In the genomic region with DNA sequence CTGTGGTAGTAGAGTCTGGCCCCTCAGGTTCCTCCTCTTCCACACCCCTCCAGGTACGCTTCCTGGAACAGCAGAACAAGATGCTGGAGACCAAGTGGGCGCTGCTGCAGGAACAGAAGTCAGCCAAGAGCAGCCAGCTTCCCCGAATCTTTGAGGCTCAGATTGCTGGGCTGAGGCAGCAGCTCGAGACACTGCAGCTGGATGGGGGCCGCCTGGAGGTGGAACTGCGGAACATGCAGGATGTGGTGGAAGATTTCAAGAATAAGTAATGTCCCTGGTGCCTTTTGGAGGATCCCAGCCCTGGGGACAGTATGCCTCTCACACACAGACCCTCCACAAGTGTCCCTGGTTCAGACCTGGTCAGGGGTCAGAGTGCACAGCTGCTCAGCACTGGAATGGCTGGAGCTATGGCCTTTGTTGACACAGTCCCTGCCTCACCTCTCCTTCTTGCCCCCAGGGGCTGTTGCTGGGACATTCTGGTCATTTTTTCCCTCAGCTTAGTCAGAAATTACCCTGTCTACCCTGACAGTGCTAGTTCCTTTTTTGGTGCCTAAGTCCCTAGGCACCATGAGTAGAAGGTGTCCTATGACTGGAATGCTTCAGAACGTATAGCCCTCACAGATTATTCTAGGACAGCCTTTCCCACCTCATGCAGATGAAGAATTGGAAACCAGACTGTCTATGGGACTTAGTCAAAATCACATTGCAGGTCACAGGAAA, we compare ENCODE assay signal across 20 mouse cellular contexts. TPM values are rescaled to one million over a fixed set of nuclear protein-coding genes. Genes with fewer than 3 reads are reported as not detected.
DNase-seq lines count a peak whose midpoint lies in the region; ATAC-seq and TF ChIP-seq lines count a peak whose summit lies in the region.
"Had no signal": no experiment of that assay in that cellular context is flagged by ENCODE, and none has a peak within 500 bp of the region (broad histone marks: within the 10 kb centered on the region; RNA-seq: fewer than 3 reads in every experiment).

No protein-coding gene starts in this region.

- H3K27ac ChIP-seq in hindbrain, postnatal 0 days: no peak overlapping the region
- H3K27ac ChIP-seq in hindbrain, embryonic 16.5 days (ENCODE audit: low read depth, low read length): no peak overlapping the region
- no peak overlapping the region for H3K27ac ChIP-seq in midbrain, postnatal 0 days (ENCODE audit: low read depth, low read length)
- H3K27ac ChIP-seq in midbrain, embryonic 13.5 days: no peak overlapping the region
- peak overlapping the region; percentile 50; the same call in 1 of the 2 replicates for H3K27ac ChIP-seq in intestine, postnatal 0 days (ENCODE audit: low read depth, low read length)
- peak overlapping the region; percentile 66 for H3K27ac ChIP-seq in stomach, embryonic 16.5 days (ENCODE audit: low read length)
- no peak overlapping the region for H3K27ac ChIP-seq in forebrain, embryonic 15.5 days (replicated peaks)
- H3K27ac ChIP-seq: embryonic facial prominence, embryonic 12.5 days; hindbrain, embryonic 15.5 days; liver, embryonic 13.5 days; midbrain, embryonic 12.5 days had no signal

- no peak overlapping the region for H3K4me3 ChIP-seq in hindbrain, postnatal 0 days (ENCODE audit: low read length)
- H3K4me3 ChIP-seq in hindbrain, embryonic 16.5 days (ENCODE audit: low read length): no peak overlapping the region
- no peak overlapping the region for H3K4me3 ChIP-seq in midbrain, postnatal 0 days (ENCODE audit: low read depth, low read length)
- no peak overlapping the region for H3K4me3 ChIP-seq in midbrain, embryonic 13.5 days (replicated peaks)
- no peak overlapping the region for H3K4me3 ChIP-seq in intestine, postnatal 0 days (ENCODE audit: low read depth, low read length)
- H3K4me3 ChIP-seq in stomach, embryonic 16.5 days (replicated peaks; ENCODE audit: low read length): peak overlapping the region; percentile 49
- H3K4me3 ChIP-seq in forebrain, embryonic 15.5 days: no peak overlapping the region
- H3K4me3 ChIP-seq: embryonic facial prominence, embryonic 12.5 days; hindbrain, embryonic 15.5 days; liver, embryonic 13.5 days; midbrain, embryonic 12.5 days had no signal

- H3K9me3 ChIP-seq in hindbrain, postnatal 0 days (ENCODE audit: low read length): no peaks in the 10 kb centered on the region
- no peaks in the 10 kb centered on the region for H3K9me3 ChIP-seq in hindbrain, embryonic 16.5 days (ENCODE audit: control insufficient read depth, low read length)
- no peaks in the 10 kb centered on the region for H3K9me3 ChIP-seq in midbrain, postnatal 0 days (ENCODE audit: low read length)
- no peaks in the 10 kb centered on the region for H3K9me3 ChIP-seq in midbrain, embryonic 13.5 days
- no peaks in the 10 kb centered on the region for H3K9me3 ChIP-seq in intestine, postnatal 0 days (ENCODE audit: control insufficient read depth)
- no peaks in the 10 kb centered on the region for H3K9me3 ChIP-seq in stomach, embryonic 16.5 days (replicated peaks; ENCODE audit: control insufficient read depth, low read length)
- no peaks in the 10 kb centered on the region for H3K9me3 ChIP-seq in forebrain, embryonic 15.5 days
- H3K9me3 ChIP-seq: embryonic facial prominence, embryonic 12.5 days; hindbrain, embryonic 15.5 days; liver, embryonic 13.5 days; midbrain, embryonic 12.5 days had no signal

- WGBS in hindbrain, postnatal 0 days: 66% methylated on average over 7 of the region's 7 CpGs
- WGBS in hindbrain, embryonic 16.5 days: 64% methylated on average over 7 of the region's 7 CpGs
- 57% methylated on average over 7 of the region's 7 CpGs for WGBS in midbrain, postnatal 0 days
- 56% methylated on average over 7 of the region's 7 CpGs for WGBS in midbrain, embryonic 13.5 days
- 47% methylated on average over 7 of the region's 7 CpGs for WGBS in intestine, postnatal 0 days
- 30% methylated on average over 7 of the region's 7 CpGs for WGBS in stomach, embryonic 16.5 days
- 56% methylated on average over 7 of the region's 7 CpGs for WGBS in forebrain, embryonic 15.5 days

- no peak overlapping the region for H3K4me2 ChIP-seq in hindbrain, postnatal 0 days (ENCODE audit: low read depth, low read length)
- H3K4me2 ChIP-seq in hindbrain, embryonic 16.5 days (ENCODE audit: low read length): no peak overlapping the region
- no peak overlapping the region for H3K4me2 ChIP-seq in midbrain, postnatal 0 days (ENCODE audit: low read depth, low read length, poor library complexity, severe bottlenecking)
- H3K4me2 ChIP-seq in midbrain, embryonic 13.5 days (replicated peaks): no peak overlapping the region
- H3K4me2 ChIP-seq in intestine, postnatal 0 days (replicated peaks; ENCODE audit: low read depth): peak overlapping the region; percentile 64
- peak overlapping the region; percentile 52 for H3K4me2 ChIP-seq in stomach, embryonic 16.5 days (ENCODE audit: low read depth, low read length)
- H3K4me2 ChIP-seq in forebrain, embryonic 15.5 days (replicated peaks): no peak overlapping the region
- H3K4me2 ChIP-seq: embryonic facial prominence, embryonic 12.5 days; heart, embryonic 11.5 days; hindbrain, embryonic 15.5 days; liver, embryonic 13.5 days; midbrain, embryonic 12.5 days had no signal

- H3K36me3 ChIP-seq in hindbrain, postnatal 0 days (ENCODE audit: insufficient read depth, low read length): no peaks in the 10 kb centered on the region
- H3K36me3 ChIP-seq in hindbrain, embryonic 16.5 days (ENCODE audit: control insufficient read depth, insufficient read depth, low read length): no peaks in the 10 kb centered on the region
- H3K36me3 ChIP-seq in midbrain, postnatal 0 days (ENCODE audit: insufficient read depth, low read length): no peaks in the 10 kb centered on the region
- no peaks in the 10 kb centered on the region for H3K36me3 ChIP-seq in midbrain, embryonic 13.5 days
- no peaks in the 10 kb centered on the region for H3K36me3 ChIP-seq in intestine, postnatal 0 days (ENCODE audit: control insufficient read depth, insufficient read depth)
- no peaks in the 10 kb centered on the region for H3K36me3 ChIP-seq in stomach, embryonic 16.5 days (ENCODE audit: control insufficient read depth, insufficient read depth, low read length)
- no peaks in the 10 kb centered on the region for H3K36me3 ChIP-seq in forebrain, embryonic 15.5 days
- H3K36me3 ChIP-seq: embryonic facial prominence, embryonic 12.5 days; hindbrain, embryonic 15.5 days; liver, embryonic 13.5 days; midbrain, embryonic 12.5 days had no signal

- H3K27me3 ChIP-seq in hindbrain, postnatal 0 days (ENCODE audit: insufficient read depth, low read length): 0 out of 2 replicates have a peak, but pooled peaks cover 5% of the 10 kb centered on the region
- H3K27me3 ChIP-seq in hindbrain, embryonic 16.5 days (replicated peaks; ENCODE audit: control insufficient read depth, insufficient read depth, low read length): peaks cover 4% of the 10 kb centered on the region; the same call in 1 of the 2 replicates
- peaks cover 10% of the 10 kb centered on the region for H3K27me3 ChIP-seq in midbrain, postnatal 0 days (ENCODE audit: insufficient read depth, low read length)
- H3K27me3 ChIP-seq in midbrain, embryonic 13.5 days: peaks cover 22% of the 10 kb centered on the region
- H3K27me3 ChIP-seq in intestine, postnatal 0 days (replicated peaks; ENCODE audit: control insufficient read depth, insufficient read depth, low read length): no peaks in the 10 kb centered on the region
- H3K27me3 ChIP-seq in stomach, embryonic 16.5 days (ENCODE audit: control insufficient read depth, insufficient read depth, low read length): peaks cover 10% of the 10 kb centered on the region
- peaks cover 8% of the 10 kb centered on the region; the same call in 1 of the 2 replicates for H3K27me3 ChIP-seq in forebrain, embryonic 15.5 days

- DNase-seq in hindbrain, postnatal 0 days (ENCODE audit: low spot score): no peak
- DNase-seq in midbrain, postnatal 0 days (ENCODE audit: low spot score): no peak
- no peak for DNase-seq in adrenal gland, adult 2 months
- DNase-seq: cerebellum, adult 11-12 months; liver, embryonic 13.5 days; right cerebral cortex, postnatal 14 days had no signal

- no peak for ATAC-seq in hindbrain, postnatal 0 days
- ATAC-seq in hindbrain, embryonic 16.5 days: no peak
- no peak for ATAC-seq in midbrain, postnatal 0 days (ENCODE audit: low FRiP score)
- ATAC-seq in midbrain, embryonic 13.5 days: no peak
- no peak for ATAC-seq in intestine, postnatal 0 days
- ATAC-seq in stomach, embryonic 16.5 days (ENCODE audit: insufficient read depth, low FRiP score): no peak
- ATAC-seq in forebrain, embryonic 15.5 days (replicated peaks): no peak
- ATAC-seq: forebrain, embryonic 16.5 days had no signal

- no peak overlapping the region for H3K9ac ChIP-seq in hindbrain, postnatal 0 days (replicated peaks; ENCODE audit: low read length)
- no peak overlapping the region for H3K9ac ChIP-seq in hindbrain, embryonic 16.5 days (ENCODE audit: low read depth, low read length)
- H3K9ac ChIP-seq in midbrain, postnatal 0 days (replicated peaks; ENCODE audit: low read length, poor library complexity, severe bottlenecking): no peak overlapping the region
- H3K9ac ChIP-seq in midbrain, embryonic 13.5 days (replicated peaks): no peak overlapping the region
- H3K9ac ChIP-seq in intestine, postnatal 0 days (ENCODE audit: low read depth, low read length): no peak overlapping the region
- peak overlapping the region; percentile 80; the same call in 1 of the 2 replicates for H3K9ac ChIP-seq in stomach, embryonic 16.5 days (ENCODE audit: low read length)
- H3K9ac ChIP-seq in forebrain, embryonic 15.5 days (replicated peaks): no peak overlapping the region
- H3K9ac ChIP-seq: embryonic facial prominence, embryonic 12.5 days; hindbrain, embryonic 15.5 days; liver, embryonic 13.5 days; midbrain, embryonic 12.5 days had no signal

- 0 out of 2 replicates have a peak, but pooled peaks cover 3% of the 10 kb centered on the region for H3K4me1 ChIP-seq in hindbrain, postnatal 0 days (ENCODE audit: insufficient read depth, low read length)
- H3K4me1 ChIP-seq in hindbrain, embryonic 16.5 days (ENCODE audit: control insufficient read depth, insufficient read depth, low read depth, low read length): no peaks in the 10 kb centered on the region
- no peaks in the 10 kb centered on the region for H3K4me1 ChIP-seq in midbrain, postnatal 0 days (ENCODE audit: insufficient read depth, low read length)
- H3K4me1 ChIP-seq in midbrain, embryonic 13.5 days (replicated peaks): no peaks in the 10 kb centered on the region
- H3K4me1 ChIP-seq in intestine, postnatal 0 days (replicated peaks; ENCODE audit: control insufficient read depth, insufficient read depth, low read length): 0 out of 2 replicates have a peak, but pooled peaks cover 7% of the 10 kb centered on the region
- 0 out of 2 replicates have a peak, but pooled peaks cover 5% of the 10 kb centered on the region for H3K4me1 ChIP-seq in stomach, embryonic 16.5 days (ENCODE audit: control insufficient read depth, insufficient read depth, low read length)
- no peaks in the 10 kb centered on the region for H3K4me1 ChIP-seq in forebrain, embryonic 15.5 days
- H3K4me1 ChIP-seq: liver, embryonic 13.5 days had no signal

- TF ChIP-seq CTCF in hindbrain, postnatal 0 days (IDR thresholded peaks at IDR 0.05; ENCODE audit: low read depth): peak; percentile 17; the same call in 1 of the 2 replicates
- peak; percentile 35 for TF ChIP-seq CTCF in midbrain, postnatal 0 days (IDR thresholded peaks at IDR 0.05)
- peak; percentile 50 for TF ChIP-seq CTCF in intestine, postnatal 0 days (IDR thresholded peaks at IDR 0.05; ENCODE audit: low read depth)

RNA-seq across cellular contexts. Expression of gene Krt7, which starts 3.2 kb away (rescaled TPM):
- total RNA-seq in hindbrain, postnatal 0 days (2014; rRNA removed): 0.40 and 0.73 TPM in 2 replicates
- 0.84 and 0.95 TPM in 2 replicates for polyA plus RNA-seq in hindbrain, postnatal 0 days (2015; fragmentation: Nextera tagmentation; extraction: Ambion mirVana)
- polyA plus RNA-seq in hindbrain, embryonic 16.5 days (2015; fragmentation: Nextera tagmentation; extraction: Ambion mirVana): 1.1 and 1.3 TPM in 2 replicates
- total RNA-seq in midbrain, postnatal 0 days (2014; rRNA removed): 0.49 and 0.52 TPM in 2 replicates
- polyA plus RNA-seq in midbrain, postnatal 0 days (2015; fragmentation: Nextera tagmentation; extraction: Ambion mirVana): 0.20 and 0.82 TPM in 2 replicates
- 0.05 and 0.32 TPM in 2 replicates for polyA plus RNA-seq in midbrain, embryonic 13.5 days (2015; fragmentation: Nextera tagmentation; extraction: Ambion mirVana)
- 86.1 and 89.0 TPM in 2 replicates for polyA plus RNA-seq in intestine, postnatal 0 days (2015; fragmentation: Nextera tagmentation; extraction: Ambion mirVana)
- 378 and 523 TPM in 2 replicates for polyA plus RNA-seq in stomach, embryonic 16.5 days (2015; fragmentation: Nextera tagmentation; extraction: Ambion mirVana)
- 1 to 10 TPM; 2.1 to 3.2 TPM for total RNA-seq in adrenal gland, adult 2 months (2021)
- polyA plus RNA-seq in adrenal gland, adult 2 months (2012; rRNA removed): 0.76 and 1.2 TPM in 2 replicates
- polyA plus RNA-seq in forebrain, embryonic 15.5 days (2015; fragmentation: Nextera tagmentation; extraction: Ambion mirVana): 0.26 and 0.46 TPM in 2 replicates

RNA-seq across cellular contexts. Expression of gene Krt87, which starts 24.5 kb away (rescaled TPM):
- total RNA-seq in hindbrain, postnatal 0 days (2014; rRNA removed): 0.75 and 1.5 TPM in 2 replicates
- 0.69 and 0.96 TPM in 2 replicates for polyA plus RNA-seq in hindbrain, postnatal 0 days (2015; fragmentation: Nextera tagmentation; extraction: Ambion mirVana)
- 1.0 and 1.2 TPM in 2 replicates for polyA plus RNA-seq in hindbrain, embryonic 16.5 days (2015; fragmentation: Nextera tagmentation; extraction: Ambion mirVana)
- 0.76 and 1.2 TPM in 2 replicates for total RNA-seq in midbrain, postnatal 0 days (2014; rRNA removed)
- 0.76 and 0.84 TPM in 2 replicates for polyA plus RNA-seq in midbrain, postnatal 0 days (2015; fragmentation: Nextera tagmentation; extraction: Ambion mirVana)
- 0.17 and 0.19 TPM in 2 replicates for polyA plus RNA-seq in midbrain, embryonic 13.5 days (2015; fragmentation: Nextera tagmentation; extraction: Ambion mirVana)
- 0.16 TPM in 2 replicates for polyA plus RNA-seq in intestine, postnatal 0 days (2015; fragmentation: Nextera tagmentation; extraction: Ambion mirVana)
- 0.19 and 0.26 TPM in 2 replicates for polyA plus RNA-seq in stomach, embryonic 16.5 days (2015; fragmentation: Nextera tagmentation; extraction: Ambion mirVana)
- not detected for total RNA-seq in adrenal gland, adult 2 months (2021)
- polyA plus RNA-seq in adrenal gland, adult 2 months (2012; rRNA removed): 0.04 TPM in 1 of 2 replicates, not detected in the other
- 0.09 and 0.10 TPM in 2 replicates for polyA plus RNA-seq in forebrain, embryonic 15.5 days (2015; fragmentation: Nextera tagmentation; extraction: Ambion mirVana)
- total RNA-seq: adrenal gland, postnatal 4 days had no signal
- polyA plus RNA-seq: heart, embryonic 11.5 days; liver, embryonic 13.5 days had no signal

RNA-seq across cellular contexts. Expression of gene Krt88, which starts 33.5 kb away (rescaled TPM):
- not detected in 2 replicates for total RNA-seq in hindbrain, postnatal 0 days (2014; rRNA removed)
- 0.16 TPM in 1 of 2 replicates, not detected in the other for polyA plus RNA-seq in hindbrain, postnatal 0 days (2015; fragmentation: Nextera tagmentation; extraction: Ambion mirVana)
- polyA plus RNA-seq in hindbrain, embryonic 16.5 days (2015; fragmentation: Nextera tagmentation; extraction: Ambion mirVana): not detected in 2 replicates
- total RNA-seq in midbrain, postnatal 0 days (2014; rRNA removed): not detected in 2 replicates
- polyA plus RNA-seq in midbrain, postnatal 0 days (2015; fragmentation: Nextera tagmentation; extraction: Ambion mirVana): not detected in 2 replicates
- not detected in 2 replicates for polyA plus RNA-seq in midbrain, embryonic 13.5 days (2015; fragmentation: Nextera tagmentation; extraction: Ambion mirVana)
- not detected in 2 replicates for polyA plus RNA-seq in intestine, postnatal 0 days (2015; fragmentation: Nextera tagmentation; extraction: Ambion mirVana)
- 0.15 TPM in 1 of 2 replicates, not detected in the other for polyA plus RNA-seq in stomach, embryonic 16.5 days (2015; fragmentation: Nextera tagmentation; extraction: Ambion mirVana)
- total RNA-seq in adrenal gland, adult 2 months (2021): not detected
- polyA plus RNA-seq in adrenal gland, adult 2 months (2012; rRNA removed): not detected in 2 replicates
- not detected in 2 replicates for polyA plus RNA-seq in forebrain, embryonic 15.5 days (2015; fragmentation: Nextera tagmentation; extraction: Ambion mirVana)
- total RNA-seq: adrenal gland, postnatal 4 days; left cerebral cortex, adult 8-10 months had no signal
- polyA plus RNA-seq: embryonic facial prominence, embryonic 12.5 days; forebrain, embryonic 16.5 days; heart, embryonic 11.5 days; hindbrain, embryonic 15.5 days; liver, embryonic 13.5 days; midbrain, embryonic 12.5 days; neural tube, embryonic 14.5 days; thymus, postnatal 0 days had no signal

RNA-seq across cellular contexts. Expression of gene Krt80, which starts 44.1 kb away (rescaled TPM):
- 0.43 and 1.2 TPM in 2 replicates for total RNA-seq in hindbrain, postnatal 0 days (2014; rRNA removed)
- polyA plus RNA-seq in hindbrain, postnatal 0 days (2015; fragmentation: Nextera tagmentation; extraction: Ambion mirVana): 0.30 and 0.33 TPM in 2 replicates
- polyA plus RNA-seq in hindbrain, embryonic 16.5 days (2015; fragmentation: Nextera tagmentation; extraction: Ambion mirVana): 0.25 and 0.38 TPM in 2 replicates
- 0.09 and 1.0 TPM in 2 replicates for total RNA-seq in midbrain, postnatal 0 days (2014; rRNA removed)
- 0.16 and 0.33 TPM in 2 replicates for polyA plus RNA-seq in midbrain, postnatal 0 days (2015; fragmentation: Nextera tagmentation; extraction: Ambion mirVana)
- 0.05 and 0.09 TPM in 2 replicates for polyA plus RNA-seq in midbrain, embryonic 13.5 days (2015; fragmentation: Nextera tagmentation; extraction: Ambion mirVana)
- polyA plus RNA-seq in intestine, postnatal 0 days (2015; fragmentation: Nextera tagmentation; extraction: Ambion mirVana): 0.40 and 0.61 TPM in 2 replicates
- polyA plus RNA-seq in stomach, embryonic 16.5 days (2015; fragmentation: Nextera tagmentation; extraction: Ambion mirVana): 37.4 and 64.5 TPM in 2 replicates
- 1 to 10 TPM; 3.6 TPM for total RNA-seq in adrenal gland, adult 2 months (2021)
- polyA plus RNA-seq in adrenal gland, adult 2 months (2012; rRNA removed): 1.9 and 2.3 TPM in 2 replicates
- 0.08 TPM in 1 of 2 replicates, not detected in the other for polyA plus RNA-seq in forebrain, embryonic 15.5 days (2015; fragmentation: Nextera tagmentation; extraction: Ambion mirVana)

RNA-seq across cellular contexts. Expression of gene Krt81, which starts 49.5 kb away (rescaled TPM):
- total RNA-seq in hindbrain, postnatal 0 days (2014; rRNA removed): not detected in 2 replicates
- polyA plus RNA-seq in hindbrain, postnatal 0 days (2015; fragmentation: Nextera tagmentation; extraction: Ambion mirVana): 0.09 TPM in 1 of 2 replicates, not detected in the other
- 0.20 TPM in 1 of 2 replicates, not detected in the other for polyA plus RNA-seq in hindbrain, embryonic 16.5 days (2015; fragmentation: Nextera tagmentation; extraction: Ambion mirVana)
- total RNA-seq in midbrain, postnatal 0 days (2014; rRNA removed): 0.28 and 0.49 TPM in 2 replicates
- 0.17 TPM in 1 of 2 replicates, not detected in the other for polyA plus RNA-seq in midbrain, postnatal 0 days (2015; fragmentation: Nextera tagmentation; extraction: Ambion mirVana)
- not detected in 2 replicates for polyA plus RNA-seq in midbrain, embryonic 13.5 days (2015; fragmentation: Nextera tagmentation; extraction: Ambion mirVana)
- not detected in 2 replicates for polyA plus RNA-seq in intestine, postnatal 0 days (2015; fragmentation: Nextera tagmentation; extraction: Ambion mirVana)
- polyA plus RNA-seq in stomach, embryonic 16.5 days (2015; fragmentation: Nextera tagmentation; extraction: Ambion mirVana): not detected in 2 replicates
- total RNA-seq in adrenal gland, adult 2 months (2021): not detected
- polyA plus RNA-seq in adrenal gland, adult 2 months (2012; rRNA removed): not detected in 2 replicates
- polyA plus RNA-seq in forebrain, embryonic 15.5 days (2015; fragmentation: Nextera tagmentation; extraction: Ambion mirVana): not detected in 2 replicates
- total RNA-seq: adrenal gland, postnatal 4 days; left cerebral cortex, adult 8-10 months had no signal
- polyA plus RNA-seq: embryonic facial prominence, embryonic 12.5 days; forebrain, embryonic 16.5 days; heart, embryonic 11.5 days; hindbrain, embryonic 15.5 days; liver, embryonic 13.5 days; midbrain, embryonic 12.5 days; neural tube, embryonic 14.5 days had no signal

Comparison
In these comparisons a context has a peak if more than half of its experiments do, and no peak if none do; other contexts are left out.
1. H3K27ac ChIP-seq: peak in intestine, postnatal 0 days (single experiment) and stomach, embryonic 16.5 days (single experiment); none in hindbrain, postnatal 0 days (single experiment), hindbrain, embryonic 16.5 days (single experiment), midbrain, postnatal 0 days (single experiment), midbrain, embryonic 13.5 days (single experiment) and forebrain, embryonic 15.5 days (single experiment).
2. H3K4me2 ChIP-seq: peak in intestine, postnatal 0 days (single experiment) and stomach, embryonic 16.5 days (single experiment); none in hindbrain, postnatal 0 days (single experiment), hindbrain, embryonic 16.5 days (single experiment), midbrain, postnatal 0 days (single experiment), midbrain, embryonic 13.5 days (single experiment) and forebrain, embryonic 15.5 days (single experiment).
3. RNA of gene Krt7, which starts 3.2 kb away (polyA plus RNA-seq): 378 to 523 TPM in stomach, embryonic 16.5 days and 86.1 to 89.0 TPM in intestine, postnatal 0 days; 1.1 to 1.3 TPM in hindbrain, embryonic 16.5 days, 0.84 to 0.95 TPM in hindbrain, postnatal 0 days, 0.76 to 1.2 TPM in adrenal gland, adult 2 months, 0.26 to 0.46 TPM in forebrain, embryonic 15.5 days, 0.20 to 0.82 TPM in midbrain, postnatal 0 days and 0.05 to 0.32 TPM in midbrain, embryonic 13.5 days; every median in the first group is over 10 times any median in the second.
4. Peak in every context shown above with its lines, with median percentiles within 50 percentile points of each other: CTCF ChIP-seq.